Mouse (Mus musculus) olfactory bulb, adult 2 months (tissue): ENCODE measurements around the gene E430018J23Rik.

Source experiments
- CTCF ChIP-seq: fragments of 200-500 bp; IDR thresholded peaks from 2 replicates; pipeline ENCODE4 v1.5.1; 2012; ENCODE audit warnings: low read depth, mild to moderate bottlenecking, low read length, moderate library complexity; ENCODE audit not compliant: insufficient read depth
- POLR2A ChIP-seq: fragments of 200-500 bp; IDR thresholded peaks from 2 replicates; pipeline ENCODE4 v1.6.1; 2012; ENCODE audit warnings: mild to moderate bottlenecking, low read depth, low read length, moderate library complexity; ENCODE audit not compliant: insufficient read depth

GRCm38 (mm10) chr7:127390306-127390705 is 3.1 kb downstream of the E430018J23Rik start:
- TF ChIP-seq CTCF (no peak), POLR2A (no peak)
